Mouse (Mus musculus) naive thymus-derived CD4-positive, alpha-beta T cell, adult 2 months (primary cell): Measurements from ENCODE around the gene Hoxd1.

Experiments
- DNase-seq: peaks from one replicate; pipeline ENCODE4 v3.0.0-alpha.2; 2011; ENCODE audit warnings: low read depth

Gene Hoxd1

DNA sequence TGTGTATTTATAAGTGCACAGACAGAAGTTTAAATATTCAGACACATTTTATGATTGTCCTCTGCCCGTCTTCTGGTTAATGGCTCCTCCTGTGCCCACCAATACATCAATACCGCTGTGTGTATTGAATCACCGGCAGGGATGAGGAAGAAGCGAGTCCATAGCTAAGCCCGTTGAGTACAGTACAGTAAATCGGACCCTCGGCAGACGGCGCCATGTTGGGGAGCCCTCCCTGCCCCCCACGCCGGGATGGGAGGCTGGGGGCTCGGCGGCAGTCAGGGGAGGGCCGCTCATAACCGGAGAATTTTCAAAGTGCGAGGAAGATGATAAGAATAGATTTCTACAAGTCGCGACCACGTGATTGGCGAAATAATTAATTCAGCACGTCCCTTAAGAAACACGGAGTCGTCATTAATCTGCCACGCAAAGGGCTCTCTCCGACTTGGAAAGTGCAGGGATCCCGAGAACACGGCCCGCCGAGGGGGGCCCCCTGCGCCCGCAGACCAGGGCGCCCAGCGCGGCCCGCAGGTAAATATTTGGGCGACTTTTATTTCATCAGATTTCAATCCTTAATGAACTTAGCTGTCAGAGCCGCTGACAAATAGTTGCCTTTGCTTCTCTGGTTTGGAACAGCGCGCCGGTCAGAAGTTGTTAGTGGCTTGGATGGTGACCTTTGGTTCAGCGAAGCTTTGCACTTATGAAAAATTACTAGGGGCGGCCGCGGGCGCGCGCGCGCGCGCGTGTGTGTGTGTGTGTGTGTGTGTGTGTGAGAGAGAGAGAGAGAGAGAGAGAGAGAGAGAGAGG lies 30.1 kb upstream of the Hoxd1 start:
- no peak for DNase-seq

GRCm38 (mm10) chr2:74733317-74733661 lies 29.5 kb upstream of the Hoxd1 start:
- DNase-seq = no peak

DNA sequence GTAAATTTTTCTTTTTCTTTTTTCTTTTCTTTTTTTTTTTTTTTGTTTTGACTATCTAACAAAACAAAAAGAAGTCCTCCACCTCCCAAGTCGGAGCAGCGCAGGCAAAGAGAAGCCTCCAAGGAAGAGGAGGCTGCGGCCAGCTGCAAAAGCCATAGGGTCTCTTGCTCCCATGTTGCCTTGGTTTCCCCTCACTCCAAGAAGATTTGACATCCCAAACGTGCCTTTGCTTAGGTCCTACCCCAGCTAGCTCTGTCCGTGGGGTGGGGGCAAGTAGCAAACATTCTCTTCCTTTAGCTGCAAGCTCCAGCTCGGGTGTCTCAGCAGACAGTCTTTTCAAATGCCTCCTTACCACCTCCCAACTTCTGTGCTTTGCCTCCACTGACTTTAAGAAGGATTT lies 29.0 kb upstream of the Hoxd1 start:
- no peak for DNase-seq

- DNase-seq = no peak
Measured at GRCm38 (mm10) chr2:74734451-74734850, 28.3 kb upstream of the Hoxd1 start.

DNA sequence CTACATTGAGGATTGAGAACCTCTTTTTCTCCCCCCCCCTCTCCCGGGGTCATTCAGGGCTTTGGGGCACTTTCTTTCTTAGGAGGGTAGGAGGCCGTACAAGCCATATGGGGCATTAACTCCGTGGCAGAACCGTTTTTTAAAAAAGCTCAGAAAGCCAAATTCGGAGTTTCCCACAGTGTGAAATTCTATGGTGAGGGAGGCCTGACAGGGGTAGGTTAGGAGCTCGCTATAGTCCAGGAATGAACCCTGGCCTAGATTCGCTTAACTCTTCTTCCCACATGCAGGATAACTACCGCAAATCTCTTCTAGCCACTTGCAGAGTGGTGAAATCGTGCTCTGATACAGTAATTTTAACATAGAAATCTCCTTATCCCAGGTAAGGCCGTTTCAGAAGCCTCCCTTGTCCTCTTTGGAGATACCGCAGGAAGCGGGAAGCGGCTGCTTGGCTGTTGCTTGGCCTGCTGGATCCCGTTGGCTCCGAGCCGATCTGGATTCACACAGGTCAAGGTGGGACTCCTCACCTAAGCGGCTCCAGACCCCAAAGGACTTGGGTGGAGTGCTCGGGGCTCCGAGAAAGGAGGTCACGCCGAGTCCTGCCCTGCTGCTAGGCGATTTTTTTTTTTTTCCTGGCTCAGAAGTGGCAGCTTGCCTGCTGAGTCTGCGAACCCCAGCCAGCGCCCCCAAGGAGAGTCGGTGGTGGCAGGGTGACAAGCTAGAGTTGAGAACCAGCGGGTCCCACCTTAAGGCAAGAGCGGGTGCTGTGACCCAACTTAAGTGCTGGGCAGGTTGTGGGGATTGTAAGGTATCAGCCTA lies 27.6 kb upstream of the Hoxd1 start:
- no peak for DNase-seq

- no peak for DNase-seq
Measured at GRCm38 (mm10) chr2:74735851-74736687, 26.7 kb upstream of the Hoxd1 start.

DNA sequence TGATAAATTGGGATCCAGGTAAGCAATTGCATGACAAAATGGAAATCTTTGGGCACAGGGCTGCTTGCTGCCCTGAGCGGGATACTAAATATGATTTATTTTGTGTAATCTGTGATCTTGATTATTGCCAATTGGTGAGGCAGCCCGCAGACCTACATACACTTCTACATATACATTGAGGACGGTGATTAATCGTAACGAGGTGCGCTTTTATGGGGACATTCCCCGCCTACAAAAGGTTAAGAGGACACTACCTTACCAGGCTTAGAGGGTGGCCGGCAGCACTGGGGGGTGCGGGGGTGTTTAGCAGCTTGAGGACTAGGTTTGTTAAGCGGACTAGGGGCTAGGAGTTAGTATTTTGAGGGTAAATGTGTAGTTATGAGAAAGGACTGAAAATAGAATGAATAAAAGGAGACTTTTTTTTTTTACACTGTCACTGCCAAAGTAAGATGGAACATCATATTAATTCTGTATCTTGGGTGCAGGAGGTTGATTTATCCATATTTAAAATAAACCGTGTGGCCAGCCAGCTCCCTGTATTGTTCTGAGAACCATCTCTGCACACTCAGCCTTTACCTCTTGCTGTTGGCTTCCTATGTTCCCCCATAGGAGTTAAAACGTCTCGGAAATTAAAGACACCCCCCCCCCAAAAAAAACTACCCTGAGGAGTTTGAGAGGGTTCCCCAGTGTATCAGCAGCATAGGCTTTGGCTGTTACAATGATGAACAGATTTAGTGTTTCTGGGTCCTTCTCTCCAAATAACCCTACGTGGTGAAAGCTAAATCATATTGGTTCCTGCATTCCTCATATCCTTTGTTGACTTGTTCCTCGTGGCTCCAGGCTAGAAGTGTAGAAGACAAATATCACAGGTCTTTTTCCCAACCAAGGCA lies 25.8 kb upstream of the Hoxd1 start:
- DNase-seq = no peak

- DNase-seq = no peak
Measured at GRCm38 (mm10) chr2:74737578-74738070, 25.2 kb upstream of the Hoxd1 start.

DNA sequence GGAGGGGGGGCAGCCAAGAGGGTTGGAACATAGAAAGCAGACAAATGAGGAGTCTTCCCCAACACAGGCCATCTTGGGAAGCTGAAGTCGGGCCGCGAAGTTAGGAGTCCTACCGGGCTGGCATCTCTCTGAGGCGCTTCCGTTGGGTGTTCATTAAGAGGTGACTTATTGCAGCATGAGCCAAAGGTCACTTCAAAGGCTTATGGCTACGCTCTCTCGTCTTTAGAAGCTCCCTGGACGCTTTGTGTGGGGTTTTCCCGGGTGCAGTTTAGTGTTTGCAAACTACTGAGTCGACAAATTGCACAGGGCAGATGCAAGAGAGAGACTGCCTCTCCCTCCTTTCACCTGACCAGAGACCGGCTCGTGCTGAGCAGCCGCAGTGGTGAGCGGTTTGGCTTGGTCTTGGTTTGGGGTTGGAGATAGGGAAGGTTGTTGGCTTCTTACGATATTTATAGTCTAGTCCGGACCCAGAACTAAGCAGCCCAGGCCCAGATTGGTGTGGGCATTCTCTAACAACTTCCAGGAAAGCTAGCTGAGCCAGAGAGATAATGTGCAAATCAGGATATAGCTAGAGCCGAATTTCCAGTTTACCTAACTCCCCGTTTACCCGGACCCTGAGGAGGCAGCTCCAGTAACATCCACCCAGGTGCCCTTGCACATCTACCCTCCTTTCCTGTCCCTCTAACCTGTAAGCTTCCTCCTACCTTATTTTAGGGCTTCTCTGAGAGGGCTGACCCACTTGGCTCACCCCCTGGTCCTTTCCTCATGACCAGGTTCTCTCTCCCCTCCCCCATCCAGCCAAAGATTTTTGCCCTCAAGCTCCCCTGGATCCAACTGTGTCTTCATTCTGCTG lies 23.9 kb upstream of the Hoxd1 start:
- DNase-seq = no peak

DNA sequence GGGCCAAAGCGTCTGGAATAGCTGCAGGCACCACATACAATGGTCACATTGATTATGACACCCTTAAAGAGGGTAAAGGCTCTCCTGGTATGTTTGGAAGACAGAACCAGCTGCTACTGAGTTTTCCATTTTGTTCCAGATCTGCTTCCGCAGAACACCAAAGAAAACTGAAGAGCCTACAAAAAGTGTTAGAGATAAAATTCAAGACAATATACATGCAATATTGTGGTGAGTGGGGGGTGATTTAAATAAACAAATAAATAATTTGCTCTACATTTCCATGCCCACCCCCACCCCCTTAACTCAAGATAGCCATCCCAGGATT lies 23.3 kb upstream of the Hoxd1 start:
- no peak for DNase-seq

DNA sequence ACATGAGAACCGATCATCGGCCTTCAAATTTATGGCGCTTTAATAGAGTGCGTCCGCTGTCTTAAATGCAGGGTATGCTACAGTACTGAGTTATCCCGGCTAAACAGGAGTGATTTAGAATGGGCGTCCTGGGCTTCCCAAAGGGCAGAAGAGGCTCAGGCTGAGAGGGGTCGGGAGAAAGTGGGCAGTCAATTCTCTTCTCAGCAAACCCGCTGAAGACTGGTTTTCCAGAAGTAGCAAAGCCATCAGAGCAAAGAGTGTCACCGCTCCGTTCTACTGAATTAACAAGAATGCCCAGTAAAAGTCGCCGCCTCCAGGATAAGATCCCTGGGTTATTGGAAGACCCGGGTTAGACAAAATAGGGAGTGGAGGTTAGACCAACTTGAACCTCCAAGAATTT lies 22.9 kb upstream of the Hoxd1 start:
- DNase-seq = no peak

DNA sequence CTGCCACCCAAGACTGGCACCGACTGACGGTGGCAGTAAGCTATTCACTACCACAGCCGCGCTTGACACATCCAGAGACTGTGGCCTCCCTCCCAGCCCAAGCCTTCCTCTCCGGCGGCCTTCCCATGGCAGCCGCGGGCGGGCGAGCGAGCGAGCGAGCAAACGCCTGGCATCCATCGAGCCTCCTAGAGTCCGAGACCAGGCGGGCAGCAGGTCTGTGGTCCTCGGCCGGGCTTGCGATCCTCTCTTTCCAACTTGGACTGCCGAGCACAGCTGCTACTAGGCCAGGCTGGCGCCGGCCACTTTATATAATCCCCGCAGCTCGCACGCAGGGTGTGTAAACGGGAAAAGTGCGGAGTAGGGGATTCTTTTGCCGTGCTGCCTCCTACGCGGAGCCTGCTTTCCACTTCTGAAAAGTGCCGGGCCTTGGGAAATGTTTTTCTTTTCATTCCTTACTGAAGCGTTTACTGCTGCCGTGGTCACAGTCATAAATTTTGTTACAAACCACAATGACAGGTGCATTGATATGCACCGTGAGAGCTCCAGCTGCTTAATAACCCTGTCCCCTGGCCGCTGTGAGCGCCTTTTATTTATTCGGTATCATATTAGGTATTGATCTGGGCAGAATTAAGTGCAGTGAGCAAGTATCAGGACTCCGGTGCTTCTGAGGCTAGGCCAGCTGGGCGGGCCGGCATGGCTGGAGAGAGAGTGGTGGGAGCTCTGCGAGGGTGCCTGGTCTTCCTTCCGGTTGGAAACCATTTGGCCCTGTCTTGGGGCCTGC lies 22.3 kb upstream of the Hoxd1 start:
- DNase-seq = no peak

DNA sequence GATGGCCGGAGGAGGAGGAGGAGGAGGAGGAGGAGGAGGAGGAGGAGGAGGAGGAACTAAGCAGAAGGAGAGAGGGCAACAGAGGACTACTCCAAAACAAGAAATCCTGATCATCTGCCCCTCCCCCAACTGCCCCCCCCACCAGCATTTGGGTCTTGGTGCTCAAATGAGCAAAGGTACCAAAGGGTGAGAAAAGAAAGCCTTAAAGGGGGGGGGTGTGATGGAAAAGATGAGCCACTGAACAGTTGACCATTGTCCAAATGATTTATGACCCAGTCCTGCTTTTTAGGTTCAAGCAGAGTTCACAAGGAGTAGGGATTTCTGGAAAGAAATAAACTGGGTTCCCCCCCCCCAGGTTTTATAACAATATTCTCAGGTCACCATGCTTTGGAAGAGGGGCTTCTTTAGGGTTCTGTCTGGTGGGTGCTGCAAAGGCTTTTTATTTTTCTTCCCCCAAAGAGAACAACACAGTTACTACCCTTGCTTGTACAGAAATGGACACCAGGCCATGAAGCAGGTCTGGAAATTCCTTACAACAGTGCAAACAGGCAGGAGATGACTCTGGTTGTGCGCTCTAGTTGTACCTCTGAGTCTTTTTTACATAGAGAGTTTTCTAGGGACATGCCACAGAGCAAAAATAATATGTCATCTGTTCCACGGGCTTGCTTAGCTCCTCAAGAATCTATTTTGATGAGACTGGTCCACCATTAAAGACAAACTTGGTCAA lies 21.4 kb upstream of the Hoxd1 start:
- DNase-seq = no peak

GRCm38 (mm10) chr2:74741979-74742277 lies 20.9 kb upstream of the Hoxd1 start:
- no peak for DNase-seq

- DNase-seq = no peak
Measured at GRCm38 (mm10) chr2:74745540-74746297, 17.1 kb upstream of the Hoxd1 start.

GRCm38 (mm10) chr2:74746298-74746921 lies 16.4 kb upstream of the Hoxd1 start:
- DNase-seq = no peak

DNA sequence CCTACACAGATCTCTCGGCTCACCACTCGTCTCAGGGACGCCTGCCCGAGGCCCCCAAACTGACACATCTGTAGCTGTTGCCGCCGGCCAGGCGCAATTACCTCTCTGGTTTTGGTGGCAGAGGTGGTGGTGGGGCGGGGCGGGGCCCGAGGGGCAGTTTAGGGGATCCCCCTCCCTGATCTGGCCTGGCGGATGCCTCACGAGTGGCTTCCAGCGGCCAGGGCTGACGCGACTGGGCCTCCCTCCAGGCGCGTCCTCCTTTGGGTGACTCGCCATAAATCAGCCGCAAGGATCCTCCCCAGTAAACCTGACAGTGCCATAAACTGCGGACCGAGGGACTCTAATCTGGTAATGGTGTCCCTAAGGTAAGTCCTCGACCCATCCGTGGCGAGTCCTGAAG lies 15.8 kb upstream of the Hoxd1 start:
- no peak for DNase-seq

DNA sequence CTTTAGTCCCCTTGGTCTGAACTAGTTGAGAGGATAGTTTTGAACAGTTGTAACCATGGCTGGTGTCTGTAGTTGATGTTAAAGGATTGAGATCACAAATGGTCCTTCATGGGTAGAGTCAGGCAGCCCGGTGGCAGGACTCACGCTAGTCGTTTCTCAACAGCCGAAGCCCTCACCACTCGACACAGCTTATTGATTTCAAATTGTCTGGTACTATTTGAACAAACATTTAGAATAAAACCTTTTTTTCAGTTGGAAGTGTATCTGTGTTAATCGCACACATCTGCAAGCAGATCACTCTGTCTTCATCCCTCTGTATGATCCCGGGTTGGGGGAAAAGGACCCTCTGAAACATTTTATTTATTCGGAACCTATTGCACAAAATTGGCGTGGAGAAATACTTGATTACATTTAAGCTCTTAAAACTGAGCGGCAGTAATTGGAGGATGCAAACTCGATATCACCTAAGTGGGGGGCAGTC lies 15.1 kb upstream of the Hoxd1 start:
- DNase-seq = no peak
